Mouse (Mus musculus) midbrain, embryonic 11.5 days (tissue): ENCODE measurements around the gene Acvr1. TPM values are rescaled to one million over a fixed set of nuclear protein-coding genes. Genes with fewer than 3 reads are reported as not detected.

Experiments
- ATAC-seq: fragments of 200-750 bp; cut with Nextera tagmentation; 2 replicates; pipeline ENCODE4 v1.8.0; 2017; ENCODE audit warnings: moderate TSS enrichment, moderate library complexity; ENCODE audit not compliant: low FRiP score
- DNase-seq: peaks from one replicate; pipeline ENCODE4 v3.0.0; 2015; ENCODE audit warnings: low spot score; ENCODE audit errors: missing footprints
- H3K27ac ChIP-seq: fragments of 300-500 bp; sonication (generic); 2 replicates; pipeline ENCODE4 v1.5.1; 2014; ENCODE audit warnings: low read depth, low read length
- H3K27me3 ChIP-seq: fragments of 300-500 bp; sonication (generic); 2 replicates; pipeline ENCODE4 v1.6.1; 2014; ENCODE audit warnings: mild to moderate bottlenecking, low read length, moderate library complexity, mixed read lengths; ENCODE audit not compliant: control insufficient read depth, insufficient read depth
- H3K36me3 ChIP-seq: fragments of 300-500 bp; sonication (generic); 2 replicates; pipeline ENCODE4 v1.6.1; 2014; ENCODE audit warnings: mild to moderate bottlenecking, low read length, moderate library complexity, mixed read lengths; ENCODE audit not compliant: control insufficient read depth, insufficient read depth
- H3K4me1 ChIP-seq: fragments of 300-500 bp; sonication (generic); 2 replicates; pipeline ENCODE4 v1.6.1; 2014; ENCODE audit warnings: low read length; ENCODE audit not compliant: control insufficient read depth, insufficient read depth
- H3K4me2 ChIP-seq: fragments of 300-500 bp; sonication (generic); 2 replicates; pipeline ENCODE4 v1.6.1; 2014; ENCODE audit warnings: mild to moderate bottlenecking, moderate library complexity
- H3K4me3 ChIP-seq: fragments of 300-500 bp; sonication (generic); 2 replicates; pipeline ENCODE4 v1.5.1; 2014; ENCODE audit warnings: low read depth, low read length
- H3K9ac ChIP-seq: fragments of 300-500 bp; sonication (generic); 2 replicates; pipeline ENCODE4 v1.6.1; 2014; ENCODE audit warnings: low read length
- H3K9me3 ChIP-seq: fragments of 300-500 bp; sonication (generic); 2 replicates; pipeline ENCODE4 v1.6.1; 2016; ENCODE audit warnings: low read length; ENCODE audit not compliant: control insufficient read depth
- WGBS: fragments of 180-500 bp; shearing (Covaris S2); extraction: QIAGEN DNeasy Blood & Tissue Kit; methylation state at CpG from one replicate; pipeline ENCODE4 v1.1.7; 2014; 5-methylcytosine and 5-hydroxymethylcytosine counted together
- polyA plus RNA-seq: library from polyadenylated mRNA; unstranded; fragments of >200 nt; fragmentation: Nextera tagmentation; extraction: Ambion mirVana; gene quantifications from 2 replicates; pipeline ENCODE4 v1.2.1, GENCODE M21; 2014

The Acvr1 gene
- polyA plus RNA-seq, 1 experiment from 2014 or later, result 4.9 TPM

- H3K27me3 ChIP-seq, result no peaks in the 10 kb centered on the region
- H3K4me3 ChIP-seq, result no peak overlapping the region
- 78% methylated on average over 17 of the region's 17 CpGs for WGBS
- no peaks in the 10 kb centered on the region for H3K36me3 ChIP-seq
- no peaks in the 10 kb centered on the region for H3K9me3 ChIP-seq
- H3K9ac ChIP-seq, result no peak overlapping the region
- no peaks in the 10 kb centered on the region for H3K4me1 ChIP-seq
- no peak for DNase-seq
- no peak for ATAC-seq
- H3K4me2 ChIP-seq, result no peak overlapping the region
- no peak overlapping the region for H3K27ac ChIP-seq
Observed at GRCm38 (mm10) chr2:58596774-58597342, 29.9 kb upstream of the Acvr1 start.

- ATAC-seq (no peak), DNase-seq (no peak)
- H3K4me2 ChIP-seq, result no peak overlapping the region
- H3K27ac ChIP-seq, result no peak overlapping the region
- no peaks in the 10 kb centered on the region for H3K36me3 ChIP-seq
- no peak overlapping the region for H3K4me3 ChIP-seq
- no peaks in the 10 kb centered on the region for H3K4me1 ChIP-seq
- H3K9ac ChIP-seq, result no peak overlapping the region
- no peaks in the 10 kb centered on the region for H3K27me3 ChIP-seq
- no peaks in the 10 kb centered on the region for H3K9me3 ChIP-seq
- WGBS, result 85% methylated on average over 9 of the region's 9 CpGs
Observed at GRCm38 (mm10) chr2:58595350-58595749, 28.4 kb upstream of the Acvr1 start.

- DNase-seq, result no peak
- Histone ChIP-seq H3K9me3 (no peaks in the 10 kb centered on the region), H3K27ac (no peak overlapping the region), H3K4me2 (no peak overlapping the region), H3K4me1 (no peaks in the 10 kb centered on the region), H3K27me3 (no peaks in the 10 kb centered on the region), H3K4me3 (no peak overlapping the region), H3K9ac (no peak overlapping the region), H3K36me3 (no peaks in the 10 kb centered on the region)
- no peak for ATAC-seq
- 92% methylated on average over 1 of the region's 1 CpGs for WGBS
Observed at GRCm38 (mm10) chr2:58590055-58590454, 23.1 kb upstream of the Acvr1 start.

- ATAC-seq (no peak), DNase-seq (no peak)
- Histone ChIP-seq H3K4me3 (no peak overlapping the region), H3K9ac (no peak overlapping the region), H3K9me3 (no peaks in the 10 kb centered on the region), H3K27me3 (no peaks in the 10 kb centered on the region), H3K36me3 (no peaks in the 10 kb centered on the region), H3K27ac (no peak overlapping the region), H3K4me1 (no peaks in the 10 kb centered on the region), H3K4me2 (no peak overlapping the region)
- 79% methylated on average over 4 of the region's 4 CpGs for WGBS
Observed at GRCm38 (mm10) chr2:58589637-58590036, 22.7 kb upstream of the Acvr1 start.

GRCm38 (mm10) chr2:58586311-58586710 is 19.4 kb upstream of the Acvr1 start:
- Histone ChIP-seq H3K36me3 (no peaks in the 10 kb centered on the region), H3K4me1 (no peaks in the 10 kb centered on the region), H3K9ac (no peak overlapping the region), H3K9me3 (no peaks in the 10 kb centered on the region), H3K4me3 (no peak overlapping the region), H3K27ac (no peak overlapping the region), H3K4me2 (no peak overlapping the region), H3K27me3 (no peaks in the 10 kb centered on the region)
- DNase-seq, result no peak
- no peak for ATAC-seq
- WGBS, result 79% methylated on average over 10 of the region's 10 CpGs

- H3K4me3 ChIP-seq, result no peak overlapping the region
- 84% methylated on average over 2 of the region's 2 CpGs for WGBS
- ATAC-seq (no peak), DNase-seq (no peak)
- no peaks in the 10 kb centered on the region for H3K36me3 ChIP-seq
- H3K27ac ChIP-seq, result no peak overlapping the region
- no peaks in the 10 kb centered on the region for H3K9me3 ChIP-seq
- no peak overlapping the region for H3K4me2 ChIP-seq
- no peak overlapping the region for H3K9ac ChIP-seq
- no peaks in the 10 kb centered on the region for H3K4me1 ChIP-seq
- H3K27me3 ChIP-seq, result no peaks in the 10 kb centered on the region
Observed at GRCm38 (mm10) chr2:58574167-58574566, 7.2 kb upstream of the Acvr1 start.

- Histone ChIP-seq H3K4me3 (no peak overlapping the region), H3K4me2 (peak overlapping the region; percentile 66; the same call in 1 of the 2 replicates), H3K27me3 (no peaks in the 10 kb centered on the region), H3K4me1 (peaks cover 20% of the 10 kb centered on the region), H3K9ac (no peak overlapping the region; the same call in 1 of the 2 replicates), H3K9me3 (no peaks in the 10 kb centered on the region), H3K27ac (no peak overlapping the region), H3K36me3 (no peaks in the 10 kb centered on the region)
- 63% methylated on average over 4 of the region's 4 CpGs for WGBS
- ATAC-seq, result no peak
- DNase-seq, result no peak
Observed at GRCm38 (mm10) chr2:58568841-58569645, 2.1 kb upstream of the Acvr1 start.

GRCm38 (mm10) chr2:58567866-58568719 is 1.1 kb upstream of the Acvr1 start:
- H3K4me1 ChIP-seq, result peaks cover 20% of the 10 kb centered on the region
- H3K27ac ChIP-seq, result peak overlapping the region; percentile 91
- 5% methylated on average over 12 of the region's 12 CpGs for WGBS
- DNase-seq, result peak; percentile 90
- no peaks in the 10 kb centered on the region for H3K36me3 ChIP-seq
- ATAC-seq, result 0 out of 2 replicates have a peak, but pooled peaks have one; percentile 6
- peak overlapping the region; percentile 66 for H3K4me2 ChIP-seq
- H3K27me3 ChIP-seq, result no peaks in the 10 kb centered on the region
- H3K4me3 ChIP-seq, result peak overlapping the region; percentile 89
- peak overlapping the region; percentile 88 for H3K9ac ChIP-seq
- H3K9me3 ChIP-seq, result no peaks in the 10 kb centered on the region
